Mouse (Mus musculus) small intestine, adult 2 months (tissue): ENCODE measurements around the gene Hnrnpab.

Experiments used
- CTCF ChIP-seq: fragments of 200-500 bp; IDR thresholded peaks from 2 replicates; pipeline ENCODE4 v1.5.1; 2012; ENCODE audit warnings: low read depth, mild to moderate bottlenecking, control low read depth, inconsistent platforms, low read length, moderate library complexity, mixed read lengths; ENCODE audit not compliant: insufficient replicate concordance, insufficient read length; ENCODE audit errors: extremely low read depth
- POLR2A ChIP-seq: fragments of 200-500 bp; IDR thresholded peaks from 2 replicates; pipeline ENCODE4 v1.6.1; 2012; ENCODE audit warnings: low read depth, mild to moderate bottlenecking, control low read depth, inconsistent platforms, low read length, moderate library complexity

GRCm38 (mm10) chr11:51565062-51565461 lies 41.6 kb downstream of the Hnrnpab start:
- TF ChIP-seq POLR2A (no peak), CTCF (no peak)
